Mouse (Mus musculus) ES-CJ7 (cell line): ENCODE results near the gene Gm35549.
"Not testable (repeated sequence)": the region's sequence is repeated elsewhere in the genome, so short reads cannot be mapped to it uniquely, and the experiment has no call there.

Experiments
- DNase-seq: peaks from one replicate; pipeline ENCODE4 v3.0.0; 2011; ENCODE audit warnings: low read depth, low spot score

Gene Gm35549

GRCm38 (mm10) chr9:122843760-122844159, at the start of gene Gm35549:
Gm35549 (minus strand) TSS chr9:122844035.
- DNase-seq, result no peak

GRCm38 (mm10) chr9:122886372-122887179, 42.7 kb upstream of the Gm35549 start:
- peak; percentile 61 for DNase-seq

- DNase-seq, result no peak
Observed at GRCm38 (mm10) chr9:122885385-122885784, 41.5 kb upstream of the Gm35549 start, which contains the start of gene Zkscan7. Zkscan7 (plus strand) TSS chr9:122885685.

- no peak for DNase-seq
Observed at GRCm38 (mm10) chr9:122875145-122875544, 31.3 kb upstream of the Gm35549 start.

- no peak for DNase-seq
Observed at GRCm38 (mm10) chr9:122874653-122875052, 30.8 kb upstream of the Gm35549 start.

GRCm38 (mm10) chr9:122872595-122872994, 28.8 kb upstream of the Gm35549 start:
- no peak for DNase-seq

- no peak for DNase-seq
Observed at GRCm38 (mm10) chr9:122866192-122866591, 22.4 kb upstream of the Gm35549 start.

GRCm38 (mm10) chr9:122865697-122866166, 21.9 kb upstream of the Gm35549 start, which contains the start of gene Zfp445:
Zfp445 (minus strand) TSS chr9:122866006.
- DNase-seq, result peak; percentile 88

- no peak for DNase-seq
Observed at GRCm38 (mm10) chr9:122864848-122865247, 21.0 kb upstream of the Gm35549 start.

- DNase-seq, result no peak
Observed at GRCm38 (mm10) chr9:122863731-122864130, 19.9 kb upstream of the Gm35549 start.

- no peak for DNase-seq
Observed at GRCm38 (mm10) chr9:122860752-122861151, 16.9 kb upstream of the Gm35549 start.

- no peak for DNase-seq
Observed at GRCm38 (mm10) chr9:122856716-122857115, 12.9 kb upstream of the Gm35549 start.

GRCm38 (mm10) chr9:122855617-122856016, 11.8 kb upstream of the Gm35549 start:
- DNase-seq, result no peak

GRCm38 (mm10) chr9:122855141-122855540, 11.3 kb upstream of the Gm35549 start:
- DNase-seq, result not testable (repeated sequence)

GRCm38 (mm10) chr9:122854526-122854925, 10.7 kb upstream of the Gm35549 start:
- DNase-seq, result no peak

GRCm38 (mm10) chr9:122847811-122848311, 4.0 kb upstream of the Gm35549 start:
- DNase-seq, result not testable (repeated sequence)

GRCm38 (mm10) chr9:122846156-122846555, 2.3 kb upstream of the Gm35549 start:
- DNase-seq, result no peak

GRCm38 (mm10) chr9:122845621-122846020, 1.8 kb upstream of the Gm35549 start:
- DNase-seq, result no peak

- DNase-seq, result peak; percentile 85
Observed at GRCm38 (mm10) chr9:122837680-122838079, 6.2 kb downstream of the Gm35549 start.

- DNase-seq, result no peak
Observed at GRCm38 (mm10) chr9:122837216-122837615, 6.6 kb downstream of the Gm35549 start.

GRCm38 (mm10) chr9:122836790-122837189, 7.0 kb downstream of the Gm35549 start:
- no peak for DNase-seq

- DNase-seq, result no peak
Observed at GRCm38 (mm10) chr9:122836126-122836525, 7.7 kb downstream of the Gm35549 start.

GRCm38 (mm10) chr9:122829826-122830380, 13.9 kb downstream of the Gm35549 start:
- DNase-seq, result no peak
